Mouse (Mus musculus): ENCODE results near the gene Zfp661. TPM values are rescaled to one million over a fixed set of nuclear protein-coding genes. Genes with fewer than 3 reads are reported as not detected.
"Not testable (repeated sequence)": the region's sequence is repeated elsewhere in the genome, so short reads cannot be mapped to it uniquely, and the experiment has no call there.

The Zfp661 gene
- polyA plus RNA-seq, 1 experiment, result not detected

GRCm38 (mm10) chr2:127612288-127612687, 25.4 kb upstream of the Zfp661 start:
- Histone ChIP-seq H3K4me3 (replicated peaks) (no peak overlapping the region), H3K27me3 (ENCODE audit: control insufficient read depth) (no peaks in the 10 kb centered on the region), H3K9me3 (ENCODE audit: control insufficient read depth, low read length) (no peaks in the 10 kb centered on the region), H3K36me3 (ENCODE audit: control insufficient read depth) (no peaks in the 10 kb centered on the region), H3K4me1 (ENCODE audit: control insufficient read depth) (no peaks in the 10 kb centered on the region)
- TF ChIP-seq TAL1 (IDR thresholded peaks at IDR 0.05; ENCODE audit: low read length), result no peak
- no peak for TF ChIP-seq GATA1 (IDR thresholded peaks at IDR 0.05; ENCODE audit: low read length)

DNA sequence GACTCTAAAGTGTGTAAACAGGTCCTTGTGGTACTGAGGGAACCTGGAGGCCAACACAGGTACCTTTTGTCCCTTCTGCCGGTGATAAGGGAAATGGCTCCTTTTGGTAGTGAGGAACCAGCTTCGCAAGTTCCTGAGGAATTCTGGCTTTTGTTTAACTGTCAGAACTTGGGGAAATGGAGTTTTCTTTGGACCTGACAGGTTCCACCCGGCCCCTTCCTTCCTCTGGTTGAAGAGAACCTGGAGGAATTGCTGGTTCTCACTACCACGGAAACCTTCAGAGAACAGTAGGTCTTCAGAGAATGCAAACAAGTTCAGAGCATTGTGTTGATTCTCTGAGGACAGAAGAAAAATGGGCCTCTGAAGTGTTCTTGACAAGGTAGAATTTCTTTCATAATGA, 24.5 kb upstream of the Zfp661 start:
- no peak overlapping the region for H3K4me3 ChIP-seq (replicated peaks)
- peaks cover 2% of the 10 kb centered on the region for H3K36me3 ChIP-seq (ENCODE audit: control insufficient read depth)
- no peak for TF ChIP-seq GATA1 (IDR thresholded peaks at IDR 0.05; ENCODE audit: low read length)
- no peak for TF ChIP-seq TAL1 (IDR thresholded peaks at IDR 0.05; ENCODE audit: low read length)
- no peaks in the 10 kb centered on the region for H3K9me3 ChIP-seq (ENCODE audit: control insufficient read depth, low read length)
- no peaks in the 10 kb centered on the region for H3K27me3 ChIP-seq (ENCODE audit: control insufficient read depth)
- no peaks in the 10 kb centered on the region for H3K4me1 ChIP-seq (ENCODE audit: control insufficient read depth)

GRCm38 (mm10) chr2:127608986-127609385, 22.1 kb upstream of the Zfp661 start:
- Histone ChIP-seq H3K4me3 (replicated peaks) (no peak overlapping the region), H3K4me1 (ENCODE audit: control insufficient read depth) (no peaks in the 10 kb centered on the region), H3K9me3 (ENCODE audit: control insufficient read depth, low read length) (no peaks in the 10 kb centered on the region), H3K27me3 (ENCODE audit: control insufficient read depth) (no peaks in the 10 kb centered on the region), H3K36me3 (ENCODE audit: control insufficient read depth) (peaks cover 24% of the 10 kb centered on the region)
- no peak for TF ChIP-seq TAL1 (IDR thresholded peaks at IDR 0.05; ENCODE audit: low read length)
- no peak for TF ChIP-seq GATA1 (IDR thresholded peaks at IDR 0.05; ENCODE audit: low read length)

DNA sequence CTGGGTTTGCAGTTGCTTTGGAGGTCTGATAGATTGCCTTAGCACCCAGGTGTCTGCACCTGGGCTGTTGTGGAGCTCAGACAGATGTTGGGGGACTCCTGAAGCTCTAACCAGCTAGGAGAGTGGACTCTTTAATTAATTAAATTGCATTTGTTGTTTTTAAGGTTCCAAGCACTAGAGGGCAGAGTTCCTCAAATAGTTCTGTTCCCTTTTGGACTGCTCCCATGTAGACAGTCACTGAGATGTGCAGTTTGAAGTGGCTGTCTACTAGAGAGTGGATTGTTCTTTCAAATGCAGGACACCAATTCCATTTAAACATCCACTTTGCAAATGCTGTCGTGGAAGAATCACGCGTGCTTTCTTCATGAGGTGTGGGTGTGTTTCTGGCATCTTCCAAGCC, 21.3 kb upstream of the Zfp661 start:
- Histone ChIP-seq H3K36me3 (ENCODE audit: control insufficient read depth) (peaks cover 29% of the 10 kb centered on the region), H3K4me1 (ENCODE audit: control insufficient read depth) (no peaks in the 10 kb centered on the region), H3K9me3 (ENCODE audit: control insufficient read depth, low read length) (no peaks in the 10 kb centered on the region), H3K4me3 (replicated peaks) (no peak overlapping the region), H3K27me3 (ENCODE audit: control insufficient read depth) (no peaks in the 10 kb centered on the region)
- TF ChIP-seq TAL1 (IDR thresholded peaks at IDR 0.05; ENCODE audit: low read length), result no peak
- TF ChIP-seq GATA1 (IDR thresholded peaks at IDR 0.05; ENCODE audit: low read length), result no peak

DNA sequence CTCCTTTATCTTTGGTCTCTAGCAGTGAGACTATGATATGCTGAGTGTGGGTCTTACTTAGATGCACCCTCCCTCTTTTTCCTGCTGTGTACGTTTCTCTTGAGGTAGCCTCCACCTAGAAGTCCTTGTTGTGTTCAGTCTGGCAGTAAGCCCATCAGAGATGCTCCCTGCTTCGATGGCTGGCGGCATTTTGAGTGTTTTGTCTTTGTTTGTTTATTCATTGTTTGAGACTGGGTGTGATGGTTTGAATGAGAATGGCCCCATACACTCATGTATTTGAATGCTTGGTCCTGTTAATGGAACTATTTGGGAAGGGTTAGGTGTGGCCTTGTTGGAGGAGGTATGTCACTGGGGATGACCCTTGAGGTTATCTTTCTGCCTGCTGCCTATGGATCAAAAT, 18.3 kb upstream of the Zfp661 start:
- H3K4me3 ChIP-seq (replicated peaks), result no peak overlapping the region
- H3K9me3 ChIP-seq (ENCODE audit: control insufficient read depth, low read length), result no peaks in the 10 kb centered on the region
- H3K4me1 ChIP-seq (ENCODE audit: control insufficient read depth), result no peaks in the 10 kb centered on the region
- TF ChIP-seq TAL1 (IDR thresholded peaks at IDR 0.05; ENCODE audit: low read length) (no peak), GATA1 (IDR thresholded peaks at IDR 0.05; ENCODE audit: low read length) (no peak)
- H3K36me3 ChIP-seq (ENCODE audit: control insufficient read depth), result peaks cover 55% of the 10 kb centered on the region
- H3K27me3 ChIP-seq (ENCODE audit: control insufficient read depth), result no peaks in the 10 kb centered on the region

DNA sequence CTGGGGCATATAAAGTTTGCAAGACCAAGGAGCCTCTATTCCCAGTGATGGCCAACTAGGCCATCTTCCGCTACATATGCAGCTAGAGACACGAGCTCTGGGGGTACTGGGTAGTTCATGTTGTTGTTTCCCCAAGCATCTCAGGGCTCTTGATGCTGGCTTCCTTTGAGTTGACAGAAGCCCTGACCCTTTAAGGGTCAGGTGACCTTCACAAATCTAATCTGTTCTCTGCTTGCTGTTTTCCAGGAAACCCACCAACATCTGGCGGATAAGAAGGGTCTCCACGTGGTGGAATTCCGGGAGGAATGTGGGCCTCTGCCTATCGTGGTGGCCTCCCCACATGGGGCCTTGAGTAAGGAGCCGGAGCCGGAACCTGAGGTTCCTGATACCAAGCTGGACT, 16.5 kb upstream of the Zfp661 start:
- H3K4me3 ChIP-seq (replicated peaks); H3K4me1 ChIP-seq (ENCODE audit: control insufficient read depth); H3K27me3 ChIP-seq (ENCODE audit: control insufficient read depth); H3K9me3 ChIP-seq (ENCODE audit: control insufficient read depth, low read length): not testable (repeated sequence)
- peaks cover 73% of the 10 kb centered on the region for H3K36me3 ChIP-seq (ENCODE audit: control insufficient read depth)

GRCm38 (mm10) chr2:127590840-127591239, 3.9 kb upstream of the Zfp661 start:
- Histone ChIP-seq H3K36me3 (ENCODE audit: control insufficient read depth) (peaks cover 56% of the 10 kb centered on the region), H3K4me3 (replicated peaks) (no peak overlapping the region), H3K9me3 (ENCODE audit: control insufficient read depth, low read length) (no peaks in the 10 kb centered on the region), H3K4me1 (ENCODE audit: control insufficient read depth) (peaks cover 33% of the 10 kb centered on the region), H3K27me3 (ENCODE audit: control insufficient read depth) (no peaks in the 10 kb centered on the region)
- no peak for TF ChIP-seq TAL1 (IDR thresholded peaks at IDR 0.05; ENCODE audit: low read length)

DNA sequence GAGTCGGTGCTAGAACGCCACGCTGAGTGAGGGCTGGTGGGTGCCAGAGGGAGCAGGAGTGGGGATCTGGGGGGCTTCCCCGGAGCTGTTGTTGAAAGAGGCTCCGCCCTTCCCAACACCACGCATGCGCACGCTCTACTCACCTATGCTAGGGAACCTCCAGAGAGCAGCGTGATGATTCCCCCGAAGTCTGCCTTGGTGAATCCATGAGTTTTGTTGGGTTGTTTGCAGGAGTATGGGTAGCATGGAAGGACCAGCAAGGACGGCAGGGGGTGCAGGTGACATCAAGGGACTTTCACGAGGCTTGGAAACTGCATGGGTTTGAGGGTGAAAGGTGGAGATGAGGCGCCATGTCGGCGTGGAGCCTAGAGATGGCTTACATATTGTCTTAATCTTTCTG, 3.3 kb upstream of the Zfp661 start:
- Histone ChIP-seq H3K4me3 (replicated peaks) (no peak overlapping the region), H3K36me3 (ENCODE audit: control insufficient read depth) (peaks cover 50% of the 10 kb centered on the region), H3K4me1 (ENCODE audit: control insufficient read depth) (peaks cover 33% of the 10 kb centered on the region), H3K9me3 (ENCODE audit: control insufficient read depth, low read length) (no peaks in the 10 kb centered on the region), H3K27me3 (ENCODE audit: control insufficient read depth) (no peaks in the 10 kb centered on the region)
- TF ChIP-seq GATA1 (IDR thresholded peaks at IDR 0.05; ENCODE audit: low read length), result no peak

GRCm38 (mm10) chr2:127588897-127589296, 2.0 kb upstream of the Zfp661 start:
- Histone ChIP-seq H3K4me3 (replicated peaks) (no peak overlapping the region), H3K9me3 (ENCODE audit: control insufficient read depth, low read length) (no peaks in the 10 kb centered on the region), H3K36me3 (ENCODE audit: control insufficient read depth) (peaks cover 37% of the 10 kb centered on the region), H3K4me1 (ENCODE audit: control insufficient read depth) (peaks cover 45% of the 10 kb centered on the region), H3K27me3 (ENCODE audit: control insufficient read depth) (no peaks in the 10 kb centered on the region)
- TF ChIP-seq TAL1 (IDR thresholded peaks at IDR 0.05; ENCODE audit: low read length), result no peak

DNA sequence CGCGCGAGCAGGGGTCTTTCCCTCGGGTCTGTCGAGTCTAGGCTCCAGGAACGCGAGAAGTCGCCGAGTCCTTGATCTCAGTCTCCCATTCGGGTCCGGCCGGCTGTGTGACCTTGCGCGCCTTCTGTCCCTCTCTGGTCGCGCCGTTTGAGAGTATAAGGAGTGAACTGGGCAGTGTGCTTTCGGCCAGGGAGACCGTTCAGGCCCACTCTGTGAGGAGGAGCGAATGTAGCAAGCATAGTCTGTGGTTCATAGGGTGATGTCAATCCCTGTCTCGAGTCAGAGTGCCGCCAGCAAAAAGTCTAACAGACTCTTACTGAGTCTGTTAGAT, 585 bp upstream of the Zfp661 start:
- H3K4me3 ChIP-seq (replicated peaks), result peak overlapping the region; percentile 73
- peaks cover 51% of the 10 kb centered on the region for H3K4me1 ChIP-seq (ENCODE audit: control insufficient read depth)
- no peak for TF ChIP-seq GATA1 (IDR thresholded peaks at IDR 0.05; ENCODE audit: low read length)
- TF ChIP-seq TAL1 (IDR thresholded peaks at IDR 0.05; ENCODE audit: low read length), result no peak
- H3K27me3 ChIP-seq (ENCODE audit: control insufficient read depth), result no peaks in the 10 kb centered on the region
- H3K9me3 ChIP-seq (ENCODE audit: control insufficient read depth, low read length), result no peaks in the 10 kb centered on the region
- H3K36me3 ChIP-seq (ENCODE audit: control insufficient read depth), result peaks cover 24% of the 10 kb centered on the region

Data from erythroblast, embryonic 14.5 days (primary cell).